Mouse (Mus musculus) liver, adult 2 months (tissue): ENCODE measurements at regions not wholly inside any gene's neighbourhood (a gene's known extent, or its start where the extent isn't known, plus 50 kb on each side); places are given as distances from the start of the nearest gene placed in this dataset.
A peak's percentile ranks its signal among the peaks of the same experiment; 100 is the strongest.

Experiments
- DNase-seq: peaks from one replicate; pipeline ENCODE4 v3.0.0-alpha.2; 2011; ENCODE audit warnings: low read depth, low spot score; ENCODE audit errors: extremely low read depth
- H3K27ac ChIP-seq: fragments of 200-500 bp; replicated peaks from 2 replicates; pipeline ENCODE4 v1.5.1; 2012; ENCODE audit warnings: low read depth, mild to moderate bottlenecking, control low read depth, inconsistent platforms, low read length; ENCODE audit not compliant: insufficient read depth
- H3K27me3 ChIP-seq: fragments of 200-500 bp; 2 replicates; pipeline ENCODE4 v1.6.1; 2012; ENCODE audit warnings: mild to moderate bottlenecking, moderate library complexity, low read length, inconsistent platforms; ENCODE audit not compliant: control insufficient read depth, insufficient read depth
- H3K36me3 ChIP-seq: fragments of 200-500 bp; 2 replicates; pipeline ENCODE4 v1.6.1; 2012; ENCODE audit warnings: low read length, inconsistent platforms; ENCODE audit not compliant: control insufficient read depth, insufficient read depth
- H3K4me1 ChIP-seq: fragments of 200-500 bp; 2 replicates; pipeline ENCODE4 v1.6.1; 2011; ENCODE audit warnings: low read length; ENCODE audit not compliant: control insufficient read depth, insufficient read depth
- H3K4me3 ChIP-seq: fragments of 200-500 bp; 2 replicates; pipeline ENCODE4 v1.5.1; 2011; ENCODE audit warnings: low read depth, mild to moderate bottlenecking, control low read depth, low read length, moderate library complexity; ENCODE audit not compliant: insufficient read depth
- H3K79me2 ChIP-seq: fragments of 200-500 bp; 2 replicates; pipeline ENCODE4 v1.6.1; 2012; ENCODE audit warnings: inconsistent platforms, mild to moderate bottlenecking, low read length, moderate library complexity; ENCODE audit not compliant: control insufficient read depth, insufficient read depth
- H3K9ac ChIP-seq: fragments of 200-500 bp; 2 replicates; pipeline ENCODE4 v1.6.1; 2012; ENCODE audit warnings: low read depth, mild to moderate bottlenecking, control low read depth, inconsistent platforms, low read length
- CTCF ChIP-seq: fragments of 200-500 bp; IDR thresholded peaks from 2 replicates; pipeline ENCODE4 v1.5.1; 2011; ENCODE audit warnings: low read depth, low read length, control low read depth
- POLR2A ChIP-seq: fragments of 200-500 bp; IDR thresholded peaks from 2 replicates; pipeline ENCODE4 v1.6.1; 2011; ENCODE audit warnings: low read length, control low read depth; ENCODE audit not compliant: insufficient read depth; ENCODE audit errors: extremely low read depth
- WGBS: fragments of 180-500 bp; shearing (Covaris S2); methylation state at CpG from one replicate; pipeline ENCODE4 v1.1.7; 2018; 5-methylcytosine and 5-hydroxymethylcytosine counted together

DNA sequence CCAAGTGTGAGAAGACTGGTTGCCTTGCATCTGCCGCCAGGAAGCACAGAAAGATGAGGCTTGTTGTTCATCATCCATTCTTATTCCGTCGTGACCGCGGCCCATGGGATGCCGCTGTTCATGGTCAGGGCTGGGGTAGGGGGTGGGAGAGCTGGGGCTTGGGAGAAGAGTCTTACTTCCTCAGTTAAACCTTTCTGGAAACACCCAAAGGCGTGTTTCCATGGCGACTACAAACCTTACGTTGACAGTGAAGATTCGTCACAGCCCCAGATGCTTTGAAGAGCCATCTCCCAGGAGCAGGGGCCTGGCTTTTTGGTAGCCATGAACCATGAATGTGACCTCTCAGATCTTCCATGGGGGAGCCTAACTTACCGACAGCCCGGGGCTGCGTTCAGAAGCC is 114.6 kb upstream of the Lrfn2 start:
- no peaks in the 10 kb centered on the region for H3K27me3 ChIP-seq
- 84% methylated on average over 13 of the region's 13 CpGs for WGBS
- no peaks in the 10 kb centered on the region for H3K36me3 ChIP-seq
- no peak overlapping the region for H3K9ac ChIP-seq
- DNase-seq = no peak
- H3K79me2 ChIP-seq = no peaks in the 10 kb centered on the region
- no peak overlapping the region for H3K27ac ChIP-seq
- no peak overlapping the region for H3K4me3 ChIP-seq
- no peaks in the 10 kb centered on the region for H3K4me1 ChIP-seq
- TF ChIP-seq CTCF (no peak), POLR2A (no peak)

DNA sequence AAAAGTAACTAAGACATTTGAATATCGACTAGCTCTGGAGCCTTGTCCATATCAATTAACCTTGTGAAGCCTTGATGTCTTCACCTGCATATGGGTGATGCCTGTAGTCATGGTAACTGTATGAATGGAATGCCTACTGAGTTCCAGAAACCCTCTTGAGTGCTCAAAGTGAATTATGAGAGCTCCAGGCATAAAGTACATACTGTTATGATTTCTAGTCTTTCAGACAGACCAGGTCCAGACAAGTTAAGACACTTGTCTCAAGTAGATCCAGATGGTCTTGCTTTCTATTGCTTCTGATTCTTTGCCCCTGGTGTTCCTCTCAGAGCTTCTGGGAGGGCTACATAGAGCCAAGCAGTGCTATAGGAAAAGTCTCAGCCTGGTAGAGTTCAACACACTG is 112.5 kb upstream of the Lrfn2 start:
- Histone ChIP-seq H3K9ac (no peak overlapping the region), H3K4me1 (no peaks in the 10 kb centered on the region), H3K27me3 (no peaks in the 10 kb centered on the region), H3K36me3 (no peaks in the 10 kb centered on the region), H3K4me3 (no peak overlapping the region), H3K79me2 (no peaks in the 10 kb centered on the region), H3K27ac (no peak overlapping the region)
- TF ChIP-seq POLR2A (no peak), CTCF (no peak)
- DNase-seq = no peak
- WGBS = 98% methylated on average over 1 of the region's 1 CpGs

DNA sequence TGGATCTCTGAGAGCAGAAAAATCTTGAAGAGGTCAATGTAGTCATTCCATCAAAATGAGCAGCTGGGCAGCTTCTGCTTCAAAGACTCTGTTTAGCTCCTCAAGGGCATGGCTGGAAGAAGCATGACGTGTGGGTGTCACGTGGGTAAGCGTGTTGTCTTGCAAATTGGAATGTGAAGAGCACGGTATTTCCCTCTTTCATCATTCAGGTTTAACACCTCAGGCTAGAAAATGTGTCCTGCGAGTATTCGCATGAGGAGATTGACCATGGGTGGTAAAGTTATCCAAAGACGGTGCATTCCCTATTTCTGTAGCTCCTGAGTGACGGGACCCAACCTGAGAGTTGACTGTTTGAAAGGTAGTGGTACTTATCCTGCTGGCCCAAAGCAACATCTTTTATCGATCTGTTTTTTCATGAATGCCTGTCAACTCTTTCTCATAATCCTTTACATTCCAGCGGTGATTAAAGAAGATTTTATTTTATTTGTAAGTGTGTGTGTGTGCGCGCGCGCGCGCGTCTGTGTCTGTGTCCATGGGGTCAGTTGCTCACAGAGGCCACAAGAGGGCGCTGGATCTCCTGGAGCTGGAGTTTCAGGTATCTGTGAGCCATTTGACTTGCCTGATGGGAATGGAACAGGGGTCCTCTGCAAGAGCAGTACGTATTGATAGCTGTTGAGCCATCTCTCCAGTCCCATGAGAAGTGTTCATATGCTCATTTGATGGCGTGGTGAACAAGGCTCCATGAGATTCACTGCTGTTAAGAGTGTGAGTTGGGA is 109.9 kb upstream of the Lrfn2 start:
- Histone ChIP-seq H3K27me3 (no peaks in the 10 kb centered on the region), H3K27ac (no peak overlapping the region), H3K36me3 (no peaks in the 10 kb centered on the region), H3K4me3 (no peak overlapping the region), H3K4me1 (no peaks in the 10 kb centered on the region), H3K9ac (no peak overlapping the region), H3K79me2 (no peaks in the 10 kb centered on the region)
- TF ChIP-seq POLR2A (no peak), CTCF (no peak)
- 89% methylated on average over 20 of the region's 20 CpGs for WGBS
- DNase-seq = no peak

DNA sequence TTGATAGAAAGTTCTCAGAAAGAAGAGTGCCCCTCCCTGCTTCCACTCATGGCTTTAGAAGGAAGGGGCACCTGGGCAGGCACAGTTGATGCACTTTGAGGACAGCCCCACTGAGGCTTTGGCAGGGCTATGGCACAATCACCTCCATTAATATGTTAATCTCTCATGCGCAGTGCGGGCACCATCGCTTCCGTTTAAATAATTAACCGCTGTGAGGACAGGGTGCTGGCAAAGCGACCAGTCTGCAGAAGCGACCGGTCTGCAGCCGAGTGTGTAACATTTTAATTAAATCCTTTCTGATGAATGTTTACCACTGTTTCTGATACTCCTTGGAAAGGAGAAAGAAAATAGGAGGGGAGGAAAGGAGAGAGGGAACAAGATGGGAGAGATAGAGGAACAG is 108.3 kb upstream of the Lrfn2 start:
- Histone ChIP-seq H3K27ac (no peak overlapping the region), H3K9ac (no peak overlapping the region), H3K79me2 (no peaks in the 10 kb centered on the region), H3K36me3 (no peaks in the 10 kb centered on the region), H3K4me3 (no peak overlapping the region), H3K4me1 (no peaks in the 10 kb centered on the region), H3K27me3 (no peaks in the 10 kb centered on the region)
- DNase-seq = no peak
- TF ChIP-seq CTCF (no peak), POLR2A (no peak)
- WGBS = 87% methylated on average over 9 of the region's 9 CpGs

DNA sequence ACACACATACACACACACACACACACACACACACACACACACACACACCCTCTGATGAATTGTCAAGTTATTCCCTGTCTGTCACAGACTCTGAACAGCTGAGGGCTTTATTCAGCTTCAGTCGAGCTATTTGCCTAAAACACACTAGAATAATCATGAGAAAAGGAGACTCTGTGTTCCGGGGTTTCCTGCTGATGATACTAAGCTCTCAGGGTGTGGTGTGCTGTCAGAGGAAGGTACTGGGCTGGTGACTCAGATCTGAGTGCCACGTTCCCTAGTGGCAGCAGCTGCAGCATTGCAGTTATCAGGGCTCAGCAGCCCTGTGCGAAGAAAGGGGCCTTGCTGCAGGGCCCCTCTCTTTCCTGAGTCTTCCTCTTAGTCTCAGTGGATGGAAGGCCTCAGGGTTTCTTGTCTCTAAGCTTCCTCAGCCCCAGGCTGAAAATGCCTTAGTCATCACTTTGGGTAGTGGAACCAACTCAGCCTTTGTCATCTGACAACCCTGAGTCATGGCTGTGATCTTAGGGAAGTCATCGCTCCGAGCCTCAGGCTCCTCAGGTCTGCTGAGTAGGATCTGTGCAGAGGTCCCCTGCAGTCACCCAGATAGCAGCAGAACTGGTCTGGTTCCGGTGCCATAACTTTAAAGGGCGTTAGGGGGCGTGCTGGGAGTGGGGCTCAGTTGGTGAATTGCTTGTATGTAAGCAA is 106.8 kb upstream of the Lrfn2 start:
- WGBS = 66% methylated on average over 9 of the region's 9 CpGs
- peak; percentile 7 for DNase-seq
- no peak overlapping the region for H3K4me3 ChIP-seq
- no peaks in the 10 kb centered on the region for H3K4me1 ChIP-seq
- H3K9ac ChIP-seq = no peak overlapping the region
- H3K36me3 ChIP-seq = no peaks in the 10 kb centered on the region
- no peak overlapping the region for H3K27ac ChIP-seq
- H3K27me3 ChIP-seq = no peaks in the 10 kb centered on the region
- TF ChIP-seq POLR2A = no peak
- TF ChIP-seq CTCF = no peak
- H3K79me2 ChIP-seq = no peaks in the 10 kb centered on the region
